Mouse (Mus musculus) hindbrain, embryonic 11.5 days (tissue): ENCODE measurements around the gene Slit3. TPM values are rescaled to one million over a fixed set of nuclear protein-coding genes. Genes with fewer than 3 reads are reported as not detected.

Experiments
- ATAC-seq: fragments of 200-750 bp; cut with Nextera tagmentation; 2 replicates; pipeline ENCODE4 v1.8.0; 2017; ENCODE audit warnings: mild to moderate bottlenecking, moderate TSS enrichment, moderate library complexity; ENCODE audit not compliant: low FRiP score
- DNase-seq: peaks from one replicate; pipeline ENCODE4 v3.0.0-alpha.2; 2015; ENCODE audit warnings: low spot score
- H3K27ac ChIP-seq: fragments of 300-500 bp; sonication (generic); 2 replicates; pipeline ENCODE4 v1.5.1; 2014; ENCODE audit warnings: mild to moderate bottlenecking, low read depth, low read length
- H3K27me3 ChIP-seq: fragments of 300-500 bp; sonication (generic); 2 replicates; pipeline ENCODE4 v1.6.1; 2014; ENCODE audit warnings: mild to moderate bottlenecking, low read length, moderate library complexity, mixed read lengths; ENCODE audit not compliant: control insufficient read depth, insufficient read depth
- H3K36me3 ChIP-seq: fragments of 300-500 bp; sonication (generic); 2 replicates; pipeline ENCODE4 v1.6.1; 2014; ENCODE audit warnings: mild to moderate bottlenecking, low read length, moderate library complexity, mixed read lengths; ENCODE audit not compliant: control insufficient read depth, insufficient read depth
- H3K4me1 ChIP-seq: fragments of 300-500 bp; sonication (generic); replicated peaks from 2 replicates; pipeline ENCODE4 v1.6.1; 2014; ENCODE audit warnings: low read length, mixed read lengths; ENCODE audit not compliant: control insufficient read depth, insufficient read depth
- H3K4me2 ChIP-seq: fragments of 300-500 bp; sonication (generic); replicated peaks from 2 replicates; pipeline ENCODE4 v1.6.1; 2014; ENCODE audit warnings: mild to moderate bottlenecking, low read depth, low read length
- H3K4me3 ChIP-seq: fragments of 300-500 bp; sonication (generic); 2 replicates; pipeline ENCODE4 v1.5.1; 2014; ENCODE audit warnings: low read depth, low read length
- H3K9ac ChIP-seq: fragments of 300-500 bp; sonication (generic); 2 replicates; pipeline ENCODE4 v1.6.1; 2014; ENCODE audit warnings: low read depth, low read length
- H3K9me3 ChIP-seq: fragments of 300-500 bp; sonication (generic); 2 replicates; pipeline ENCODE4 v1.6.1; 2016; ENCODE audit warnings: low read length; ENCODE audit not compliant: control insufficient read depth
- WGBS: fragments of 180-500 bp; shearing (Covaris S2); extraction: QIAGEN DNeasy Blood & Tissue Kit; methylation state at CpG from one replicate; pipeline ENCODE4 v1.1.7; 2014; 5-methylcytosine and 5-hydroxymethylcytosine counted together
- polyA plus RNA-seq: library from polyadenylated mRNA; unstranded; fragments of >200 nt; fragmentation: Nextera tagmentation; extraction: Ambion mirVana; gene quantifications from 2 replicates; pipeline ENCODE4 v1.2.1, GENCODE M21; 2014

The Slit3 gene
- polyA plus RNA-seq, 1 experiment from 2014 or later, result 39.3 TPM

DNA sequence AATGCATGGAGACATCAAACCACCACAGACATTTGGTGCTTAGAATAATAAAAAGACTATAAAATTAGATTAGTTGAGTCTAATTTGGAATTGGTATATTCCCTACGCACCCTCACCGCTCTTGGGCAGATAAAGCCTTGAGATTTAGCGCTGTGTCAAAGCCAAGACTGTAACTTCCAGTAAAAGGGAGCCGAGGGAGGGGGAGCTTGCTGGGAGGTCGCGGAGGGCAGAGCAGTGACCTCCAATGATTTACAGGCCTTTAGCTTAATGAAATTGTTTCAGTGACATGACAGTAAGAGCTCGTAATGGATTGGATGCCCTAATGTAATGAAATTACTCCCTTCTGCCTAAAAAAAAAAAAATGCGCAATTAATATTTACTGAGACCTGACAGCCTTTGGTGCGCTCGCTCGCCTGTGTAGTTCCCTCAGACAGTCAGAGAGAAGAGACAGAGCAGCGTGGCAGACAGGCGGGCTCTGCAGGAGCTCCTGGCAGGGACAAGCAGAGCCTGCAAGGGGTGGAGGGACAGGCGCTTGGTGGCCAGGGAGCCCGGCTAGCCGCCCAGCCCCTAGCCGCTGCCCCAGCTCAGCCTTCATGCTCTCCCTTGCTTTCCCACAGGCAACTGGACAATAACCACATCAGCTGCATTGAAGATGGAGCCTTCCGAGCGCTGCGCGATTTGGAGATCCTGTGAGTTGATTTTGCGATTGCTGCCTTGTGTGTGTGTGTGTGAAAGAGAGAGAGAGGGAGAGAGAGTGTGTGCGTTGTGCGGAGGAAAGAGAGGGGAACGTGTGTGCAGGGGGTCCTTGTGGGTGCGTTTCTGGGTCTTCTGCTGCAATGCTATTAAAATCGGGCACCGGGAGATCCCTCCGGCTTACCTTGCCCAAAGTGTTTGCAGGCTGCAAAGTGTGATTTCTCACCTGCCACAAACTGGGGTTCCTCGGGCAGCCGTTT, 423.4 kb downstream of the Slit3 start:
- H3K27me3 ChIP-seq, result no peaks in the 10 kb centered on the region
- peaks cover 6% of the 10 kb centered on the region for H3K4me1 ChIP-seq
- peak overlapping the region; percentile 69 for H3K27ac ChIP-seq
- H3K36me3 ChIP-seq, result no peaks in the 10 kb centered on the region
- peak overlapping the region; percentile 30 for H3K4me3 ChIP-seq
- H3K9ac ChIP-seq, result peak overlapping the region; percentile 52
- no peaks in the 10 kb centered on the region for H3K9me3 ChIP-seq
- H3K4me2 ChIP-seq, result peak overlapping the region; percentile 52
- peak; percentile 53 for DNase-seq
- ATAC-seq, result peak; percentile 78
- 20% methylated on average over 31 of the region's 31 CpGs for WGBS

- Histone ChIP-seq H3K27me3 (no peaks in the 10 kb centered on the region), H3K9me3 (no peaks in the 10 kb centered on the region), H3K27ac (peak overlapping the region; percentile 69), H3K9ac (no peak overlapping the region), H3K4me3 (peak overlapping the region; percentile 8; the same call in 1 of the 2 replicates), H3K4me1 (no peaks in the 10 kb centered on the region; the same call in 1 of the 2 replicates), H3K4me2 (no peak overlapping the region), H3K36me3 (no peaks in the 10 kb centered on the region)
- DNase-seq (no peak), ATAC-seq (no peak)
- WGBS, result 16% methylated on average over 7 of the region's 7 CpGs
These were observed 425.2 kb downstream of the Slit3 start for GRCm38 (mm10) chr11:35546081-35546822.

DNA sequence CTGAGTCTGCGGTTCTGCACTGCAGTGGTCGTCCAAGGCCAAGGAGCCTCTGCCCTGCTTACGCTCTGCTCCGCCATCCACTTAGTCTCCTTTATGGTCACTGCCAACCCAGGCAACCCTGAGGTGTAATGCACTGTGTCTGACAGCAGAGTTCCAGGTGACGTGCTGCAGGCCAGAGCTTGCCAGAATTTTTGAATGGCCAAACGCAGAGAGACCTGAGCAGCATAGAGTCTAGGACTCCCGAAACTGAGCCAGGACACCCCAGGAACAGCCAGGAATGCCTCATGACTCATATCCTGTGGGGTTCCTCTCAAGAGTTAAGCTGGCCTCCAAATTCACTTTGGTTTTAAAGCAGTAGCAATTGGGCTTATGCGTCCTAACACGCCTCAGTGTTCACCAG, 429.0 kb downstream of the Slit3 start:
- H3K27me3 ChIP-seq, result no peaks in the 10 kb centered on the region
- DNase-seq (no peak), ATAC-seq (no peak)
- no peak overlapping the region for H3K27ac ChIP-seq
- H3K4me2 ChIP-seq, result no peak overlapping the region
- 91% methylated on average over 9 of the region's 9 CpGs for WGBS
- no peak overlapping the region for H3K9ac ChIP-seq
- H3K4me1 ChIP-seq, result no peaks in the 10 kb centered on the region; the same call in 1 of the 2 replicates
- no peaks in the 10 kb centered on the region for H3K9me3 ChIP-seq
- H3K4me3 ChIP-seq, result no peak overlapping the region
- H3K36me3 ChIP-seq, result no peaks in the 10 kb centered on the region

DNA sequence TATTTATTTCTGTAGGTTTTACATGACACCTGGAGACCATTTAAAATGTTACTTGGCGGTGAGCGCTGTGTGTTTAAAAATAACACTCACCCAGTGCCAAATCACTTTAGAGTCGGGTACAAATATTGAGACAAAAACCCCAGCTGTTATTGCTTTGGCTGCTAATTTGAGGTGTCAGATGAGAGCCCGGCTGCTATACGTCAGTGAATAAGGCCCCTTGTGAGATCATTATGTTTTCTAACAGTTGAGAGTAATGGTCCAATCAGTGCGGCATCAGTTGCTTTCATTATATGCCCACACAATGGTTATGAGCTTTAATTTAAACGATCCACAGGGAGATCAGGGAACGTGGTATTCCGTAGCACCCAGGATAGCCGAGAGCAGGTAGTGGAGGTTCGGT, 435.2 kb downstream of the Slit3 start:
- H3K4me1 ChIP-seq, result no peaks in the 10 kb centered on the region
- 64% methylated on average over 11 of the region's 11 CpGs for WGBS
- no peak overlapping the region for H3K27ac ChIP-seq
- no peaks in the 10 kb centered on the region for H3K36me3 ChIP-seq
- DNase-seq (no peak), ATAC-seq (no peak)
- H3K9me3 ChIP-seq, result no peaks in the 10 kb centered on the region
- no peak overlapping the region for H3K9ac ChIP-seq
- no peak overlapping the region for H3K4me3 ChIP-seq
- H3K27me3 ChIP-seq, result no peaks in the 10 kb centered on the region
- no peak overlapping the region for H3K4me2 ChIP-seq

DNA sequence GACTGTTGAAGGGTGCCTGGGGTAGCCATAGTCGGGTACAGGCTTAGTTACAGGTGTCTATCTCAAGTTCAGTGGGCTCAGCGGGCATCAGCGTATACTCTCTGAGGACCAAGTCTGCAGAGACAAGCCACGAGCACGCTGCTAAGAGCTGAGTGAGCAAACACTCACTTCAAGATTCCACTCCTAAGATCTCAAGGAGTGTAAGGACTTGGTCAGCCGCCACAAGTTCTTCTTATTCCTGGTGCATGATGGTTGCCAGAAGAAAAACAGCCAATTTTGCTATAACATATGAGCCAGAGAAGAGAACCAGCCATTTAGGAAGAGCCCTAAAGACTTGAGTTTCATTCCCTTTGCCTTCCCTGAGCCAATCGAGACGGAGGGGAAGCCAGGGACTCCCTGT, 436.5 kb downstream of the Slit3 start:
- 91% methylated on average over 8 of the region's 8 CpGs for WGBS

DNA sequence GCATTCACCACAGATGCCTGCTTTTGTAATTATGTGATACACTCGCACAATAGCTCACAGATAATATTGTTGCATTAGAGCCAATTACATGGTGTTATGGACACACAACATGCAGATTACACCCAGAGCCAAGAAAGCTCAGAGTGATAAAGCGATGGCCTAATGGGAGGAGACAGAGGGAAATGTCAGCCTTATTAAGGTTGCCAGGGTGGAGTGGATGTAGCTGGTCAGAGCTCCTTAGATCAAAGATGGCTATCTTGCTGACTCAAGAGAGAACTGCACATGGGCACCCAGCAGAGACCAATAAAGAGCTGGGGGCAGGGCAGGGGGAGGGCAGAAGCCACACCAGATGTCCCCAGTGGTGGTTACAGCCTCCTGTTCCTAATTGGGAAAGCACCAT, 437.3 kb downstream of the Slit3 start:
- Histone ChIP-seq H3K27ac (no peak overlapping the region), H3K9me3 (no peaks in the 10 kb centered on the region), H3K4me2 (no peak overlapping the region), H3K36me3 (no peaks in the 10 kb centered on the region), H3K4me3 (no peak overlapping the region), H3K27me3 (no peaks in the 10 kb centered on the region), H3K9ac (no peak overlapping the region), H3K4me1 (no peaks in the 10 kb centered on the region)
- 0 out of 2 replicates have a peak, but pooled peaks have one; percentile 33 for ATAC-seq
- WGBS, result 67% methylated on average over 2 of the region's 2 CpGs
- DNase-seq, result no peak

More for the DNA sequence above, 436.5 kb downstream of the Slit3 start:
- Histone ChIP-seq H3K4me1 (no peaks in the 10 kb centered on the region), H3K4me2 (no peak overlapping the region), H3K9ac (no peak overlapping the region), H3K4me3 (no peak overlapping the region), H3K36me3 (no peaks in the 10 kb centered on the region), H3K27me3 (no peaks in the 10 kb centered on the region), H3K9me3 (no peaks in the 10 kb centered on the region), H3K27ac (no peak overlapping the region)
- no peak for DNase-seq
- no peak for ATAC-seq

DNA sequence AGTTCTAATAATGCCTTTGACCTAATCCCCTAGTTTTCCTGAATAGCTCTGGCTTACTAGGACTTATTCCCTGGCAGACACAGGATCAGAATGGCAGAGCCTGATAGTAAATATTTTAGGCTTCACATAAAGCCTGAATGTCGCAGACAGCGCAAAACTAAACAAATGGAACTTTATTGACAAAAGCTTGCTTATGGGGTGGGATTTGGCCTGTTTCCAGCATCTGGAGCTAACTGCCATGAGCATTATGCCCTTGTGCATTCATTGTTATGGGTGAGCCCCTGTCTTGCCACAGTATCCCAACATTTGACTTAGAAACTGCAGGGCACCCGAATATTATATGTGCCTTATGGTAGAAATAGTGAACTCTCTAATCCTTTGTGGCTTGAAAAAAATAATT, 438.4 kb downstream of the Slit3 start:
- Histone ChIP-seq H3K27ac (no peak overlapping the region), H3K27me3 (no peaks in the 10 kb centered on the region), H3K4me2 (no peak overlapping the region), H3K4me3 (no peak overlapping the region), H3K4me1 (no peaks in the 10 kb centered on the region), H3K36me3 (no peaks in the 10 kb centered on the region), H3K9ac (no peak overlapping the region), H3K9me3 (no peaks in the 10 kb centered on the region)
- WGBS, result 94% methylated on average over 3 of the region's 3 CpGs
- DNase-seq (no peak), ATAC-seq (no peak)

DNA sequence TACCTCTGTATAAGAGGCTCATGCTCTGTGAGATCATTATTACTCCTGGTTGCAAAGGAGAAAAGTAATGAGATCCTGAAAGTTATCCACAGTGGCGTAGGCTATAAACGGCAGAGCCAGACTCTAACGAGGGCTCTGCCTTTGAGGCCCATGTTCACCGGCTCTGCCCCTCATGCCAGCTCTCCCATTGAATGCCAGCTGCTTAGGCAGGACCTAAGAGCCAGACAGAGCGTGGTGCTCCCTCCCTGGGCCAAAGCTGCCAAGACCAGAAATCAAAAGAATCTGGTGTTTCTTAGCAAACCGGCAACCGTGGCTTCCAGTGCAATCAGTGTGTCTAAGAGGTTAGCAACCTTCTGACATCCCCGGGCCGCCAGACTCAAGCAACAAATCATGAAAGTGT, 440.7 kb downstream of the Slit3 start:
- Histone ChIP-seq H3K9me3 (no peaks in the 10 kb centered on the region), H3K4me3 (no peak overlapping the region), H3K27me3 (no peaks in the 10 kb centered on the region), H3K36me3 (no peaks in the 10 kb centered on the region), H3K4me2 (no peak overlapping the region), H3K4me1 (no peaks in the 10 kb centered on the region), H3K27ac (no peak overlapping the region), H3K9ac (no peak overlapping the region)
- 87% methylated on average over 9 of the region's 9 CpGs for WGBS
- ATAC-seq, result no peak
- DNase-seq, result no peak
